Mouse (Mus musculus): ENCODE results near the gene Pecam1.
"Not testable (repeated sequence)": the region's sequence is repeated elsewhere in the genome, so short reads cannot be mapped to it uniquely, and the experiment has no call there.

Gene Pecam1

DNA sequence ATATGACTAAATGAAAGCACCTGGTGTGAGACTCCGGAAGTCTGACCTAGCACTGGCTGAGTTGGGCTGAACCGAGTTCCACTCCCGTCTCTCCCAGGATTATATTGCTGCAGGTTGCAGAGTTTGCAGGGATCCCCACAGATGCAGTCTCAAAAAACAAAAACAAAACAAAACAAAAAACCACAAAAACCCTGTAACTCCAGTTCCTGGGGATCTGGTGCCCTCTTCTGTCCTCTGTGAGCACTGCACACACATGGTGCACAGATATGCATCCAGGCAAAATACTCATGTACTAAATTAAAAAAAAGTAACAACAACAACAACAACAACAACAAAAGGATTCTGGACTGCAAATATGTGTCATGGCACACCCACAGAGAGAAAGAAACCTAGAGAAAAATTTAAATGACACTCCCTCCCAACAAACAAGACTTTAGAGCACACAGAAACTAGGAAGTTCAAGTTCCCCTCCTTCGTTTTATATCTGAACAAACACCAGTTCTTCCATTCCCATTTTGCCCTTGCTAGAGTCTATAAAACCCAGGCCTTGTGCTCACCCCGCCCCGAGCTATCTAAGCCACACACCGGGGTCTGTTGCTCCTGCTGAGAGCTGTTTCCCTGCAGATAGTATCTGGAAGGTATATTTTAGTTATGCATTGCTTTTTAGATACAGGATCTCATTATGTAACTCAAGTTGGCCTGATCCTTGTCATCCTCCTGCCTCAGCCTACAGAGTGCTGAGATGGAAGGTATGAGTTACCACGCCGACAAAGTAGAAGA, 20.0 kb upstream of the Pecam1 start:
- DNase-seq (ENCODE audit: low spot score in 2 of 2), result no peak

- no peak for DNase-seq (ENCODE audit: low spot score in 2 of 2)
Measured at GRCm38 (mm10) chr11:106767516-106767915, 17.1 kb upstream of the Pecam1 start.

- DNase-seq (ENCODE audit: low spot score in 2 of 2), result no peak
Measured at GRCm38 (mm10) chr11:106766611-106767162, 16.3 kb upstream of the Pecam1 start.

DNA sequence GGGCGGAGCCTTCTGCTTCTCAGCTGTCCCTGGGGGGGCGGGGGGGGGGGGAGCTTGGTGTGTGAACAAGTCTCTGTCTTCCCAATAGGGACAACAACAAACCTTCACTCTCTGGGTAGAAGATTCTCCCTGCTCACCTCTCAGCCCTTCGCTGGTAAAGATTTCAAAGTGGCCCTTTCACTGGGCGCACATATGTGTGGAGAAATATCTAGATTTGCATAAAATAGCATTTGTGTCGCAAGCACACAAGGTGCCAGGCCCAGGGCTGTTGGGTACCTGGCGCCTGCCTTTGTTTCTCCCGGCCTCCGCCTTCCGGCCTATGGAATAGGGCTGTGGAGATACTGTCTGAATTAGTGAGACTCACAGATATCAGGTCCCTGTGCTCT, 12.4 kb upstream of the Pecam1 start:
- no peak for DNase-seq (ENCODE audit: low spot score in 2 of 2)

GRCm38 (mm10) chr11:106762139-106762799, 11.8 kb upstream of the Pecam1 start:
- DNase-seq (ENCODE audit: low spot score in 2 of 2), result peak in 1 of 2 experiments; percentile 33

DNA sequence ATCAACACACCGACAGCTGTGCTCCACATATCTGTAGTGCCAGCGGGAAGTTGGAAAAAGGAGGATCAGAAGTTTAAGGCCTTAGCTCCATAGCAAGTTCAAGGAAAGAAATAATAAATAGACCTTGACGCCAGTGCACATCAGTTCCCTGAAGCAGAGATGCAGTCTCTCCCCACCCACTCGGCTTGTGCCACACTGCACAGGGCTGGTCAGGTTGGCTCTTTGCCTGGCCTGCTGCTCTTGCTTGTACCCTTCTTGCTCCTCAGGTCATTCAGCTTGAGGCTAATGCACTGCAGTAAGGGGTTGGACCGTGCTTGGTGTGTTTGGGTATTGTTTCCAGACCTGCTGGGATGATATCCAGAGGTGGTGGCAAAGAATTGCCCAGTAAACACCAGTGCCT, 10.1 kb upstream of the Pecam1 start:
- DNase-seq (ENCODE audit: low spot score in 2 of 2), result no peak

- DNase-seq (ENCODE audit: low spot score in 2 of 2), result no peak
Measured at GRCm38 (mm10) chr11:106759028-106759427, 8.6 kb upstream of the Pecam1 start.

GRCm38 (mm10) chr11:106755583-106755982, 5.2 kb upstream of the Pecam1 start:
- DNase-seq (ENCODE audit: low spot score in 2 of 2), result no peak

DNA sequence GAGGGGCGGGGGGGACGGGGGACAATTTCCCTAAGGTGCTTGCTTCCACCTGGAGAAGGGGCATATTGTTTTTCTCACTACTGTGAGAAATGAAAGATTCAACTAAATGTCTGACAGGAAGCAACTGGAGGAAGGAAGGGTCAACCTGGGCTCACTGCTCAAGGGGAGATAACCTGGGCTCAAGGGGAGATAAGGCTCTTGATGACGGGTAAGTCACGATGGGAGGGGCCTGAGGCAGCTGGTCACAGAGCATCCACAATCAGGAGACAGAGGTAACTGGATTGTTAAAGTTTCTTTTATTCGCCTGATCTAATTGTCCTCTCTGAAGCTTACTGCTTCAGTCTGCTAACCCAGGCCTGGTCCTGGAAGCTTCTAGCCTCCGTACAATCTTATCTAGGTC, 2.9 kb upstream of the Pecam1 start:
- DNase-seq (ENCODE audit: low spot score in 2 of 2), result no peak

DNA sequence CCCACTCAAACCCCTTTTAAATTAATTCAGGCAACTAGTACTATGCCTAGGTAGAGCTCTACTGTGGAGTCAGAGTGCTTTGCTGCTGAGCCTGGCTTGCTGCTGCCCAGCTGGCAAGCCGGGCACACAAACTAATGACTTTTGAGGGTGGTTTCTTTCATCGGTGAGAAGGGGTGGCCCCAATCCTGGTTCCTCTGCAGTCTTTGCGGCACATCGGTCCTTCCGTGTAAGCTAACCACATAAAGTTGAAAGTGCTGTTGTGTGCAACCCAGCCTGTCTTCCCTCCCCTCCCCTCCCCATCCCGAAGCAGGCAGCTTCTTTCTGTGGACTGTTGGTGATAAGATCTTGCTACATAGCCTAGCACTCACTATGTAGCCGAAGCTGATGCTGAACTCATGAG, 1.7 kb upstream of the Pecam1 start:
- no peak for DNase-seq (ENCODE audit: low spot score in 2 of 2)

GRCm38 (mm10) chr11:106751039-106752018, 901 bp upstream of the Pecam1 start, which contains the start of gene Milr1:
Gene Milr1, plus strand, starts transcription at chr11:106751226.
- DNase-seq (ENCODE audit: low spot score in 2 of 2), result no peak

DNA sequence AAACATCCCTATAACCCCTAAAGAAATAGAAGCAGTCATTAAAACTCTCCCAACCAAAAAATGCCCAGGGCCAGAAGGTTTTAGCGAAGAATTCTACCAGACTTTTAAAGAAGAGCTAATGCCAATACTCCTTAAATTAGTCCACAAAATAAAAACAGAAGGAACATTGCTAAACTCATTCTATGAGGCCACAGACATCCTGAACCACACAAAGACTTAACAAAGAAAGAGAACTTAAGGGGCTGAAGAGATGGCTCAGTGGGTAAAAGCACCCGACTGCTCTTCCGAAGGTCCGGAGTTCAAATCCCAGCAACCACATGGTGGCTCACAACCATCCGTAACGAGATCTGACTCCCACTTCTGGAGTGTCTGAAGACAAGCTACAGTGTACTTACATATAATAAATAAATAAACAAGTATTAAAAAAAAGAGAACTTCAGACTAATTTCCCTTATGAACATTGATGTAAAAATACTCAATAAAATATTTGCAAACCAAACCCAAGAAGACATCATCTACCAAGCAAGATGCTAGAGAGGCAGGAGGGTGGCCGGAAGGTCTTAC, 789 bp downstream of the Pecam1 start:
- not testable (repeated sequence) for DNase-seq (ENCODE audit: low spot score in 2 of 2)

GRCm38 (mm10) chr11:106744949-106745348, 5.5 kb downstream of the Pecam1 start:
- DNase-seq (ENCODE audit: low spot score in 2 of 2), result no peak

- DNase-seq (ENCODE audit: low spot score in 2 of 2), result no peak
Measured at GRCm38 (mm10) chr11:106742388-106742841, 8.0 kb downstream of the Pecam1 start.

DNA sequence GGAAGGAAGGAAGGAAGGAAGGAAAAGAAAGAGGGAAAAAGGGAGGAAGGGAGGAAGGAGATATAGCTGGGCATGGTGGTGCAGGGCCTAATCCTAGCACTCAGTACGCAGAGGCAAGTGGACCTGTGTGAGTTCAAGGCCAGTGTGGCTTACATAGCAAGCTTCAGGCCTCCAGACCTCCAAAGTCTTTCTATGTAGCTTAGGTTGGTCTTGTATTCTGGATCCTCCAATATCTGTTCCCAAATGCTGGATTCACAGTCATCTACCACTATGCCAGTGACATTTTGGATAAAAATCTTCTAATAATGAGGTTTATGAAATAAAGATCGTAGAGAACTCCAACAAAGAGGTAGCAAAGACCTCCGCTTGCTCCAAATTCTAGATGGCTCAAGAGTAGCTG, 8.6 kb downstream of the Pecam1 start:
- no peak for DNase-seq (ENCODE audit: low spot score in 2 of 2)

DNA sequence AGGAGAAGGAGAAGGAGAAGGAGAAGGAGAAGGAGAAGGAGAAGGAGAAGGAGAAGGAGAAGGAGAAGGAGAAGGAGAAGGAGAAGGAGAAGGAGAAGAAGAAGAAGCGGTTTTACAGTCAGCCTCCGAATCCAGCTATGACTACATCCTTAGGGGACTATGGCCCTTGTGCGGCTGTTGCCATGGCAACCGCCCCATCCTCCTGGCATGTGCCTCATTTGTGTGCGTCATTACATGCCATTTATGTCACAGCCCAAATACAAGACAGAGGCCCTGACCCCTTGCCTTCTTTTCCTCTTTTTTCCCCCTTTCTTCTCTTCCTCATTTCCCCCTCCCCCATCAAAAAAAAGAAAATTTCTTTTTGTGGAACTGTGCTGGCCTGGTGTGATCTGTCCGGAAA, 9.2 kb downstream of the Pecam1 start:
- DNase-seq (ENCODE audit: low spot score in 2 of 2), result no peak

DNA sequence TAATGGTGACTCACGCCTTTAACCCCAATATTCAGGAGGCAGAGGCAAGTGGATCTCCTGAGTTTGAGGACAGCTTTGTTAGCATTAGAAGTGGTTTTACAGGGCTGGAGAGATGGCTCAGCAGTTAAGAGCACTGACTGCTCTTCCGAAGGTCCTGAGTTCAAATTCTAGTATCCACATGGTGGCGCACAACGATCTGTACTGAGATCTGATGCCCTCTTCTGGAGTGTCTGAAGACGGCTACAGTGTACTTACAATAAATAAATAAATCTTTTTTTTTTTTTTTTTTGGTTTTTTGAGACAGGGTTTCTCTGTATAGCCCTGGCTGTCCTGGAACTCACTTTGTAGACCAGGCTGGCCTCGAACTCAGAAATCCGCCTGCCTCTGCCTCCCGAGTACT, 9.7 kb downstream of the Pecam1 start:
- DNase-seq (ENCODE audit: low spot score in 2 of 2), result not testable (repeated sequence)

GRCm38 (mm10) chr11:106739116-106739515, 11.3 kb downstream of the Pecam1 start:
- no peak for DNase-seq (ENCODE audit: low spot score in 2 of 2)

- peak in 1 of 2 experiments; percentile 43 for DNase-seq (ENCODE audit: low spot score in 2 of 2)
Measured at GRCm38 (mm10) chr11:106737178-106737621, 13.2 kb downstream of the Pecam1 start.

DNA sequence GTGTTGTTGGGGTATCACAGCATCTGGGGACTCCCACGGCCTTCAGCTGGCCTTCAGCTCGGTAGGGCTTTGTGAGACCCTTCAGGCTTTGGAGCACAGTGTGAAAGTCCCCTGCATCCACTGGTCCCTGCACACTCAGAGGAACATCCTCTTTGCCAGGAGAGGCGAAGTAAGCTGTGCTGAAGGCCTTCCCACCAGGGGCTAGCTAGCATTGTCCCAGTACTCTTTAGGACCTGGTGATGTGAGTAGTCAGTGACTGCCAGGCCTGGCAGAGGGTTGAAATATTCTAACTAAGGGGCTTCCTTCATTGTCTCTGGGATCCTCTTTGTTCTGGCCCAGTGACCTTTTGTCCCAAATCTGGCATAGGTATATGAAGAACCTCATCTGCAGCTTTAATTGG, 13.8 kb downstream of the Pecam1 start:
- no peak for DNase-seq (ENCODE audit: low spot score in 2 of 2)

- no peak for DNase-seq (ENCODE audit: low spot score in 2 of 2)
Measured at GRCm38 (mm10) chr11:106730714-106731113, 19.7 kb downstream of the Pecam1 start.
